In the genomic region with DNA sequence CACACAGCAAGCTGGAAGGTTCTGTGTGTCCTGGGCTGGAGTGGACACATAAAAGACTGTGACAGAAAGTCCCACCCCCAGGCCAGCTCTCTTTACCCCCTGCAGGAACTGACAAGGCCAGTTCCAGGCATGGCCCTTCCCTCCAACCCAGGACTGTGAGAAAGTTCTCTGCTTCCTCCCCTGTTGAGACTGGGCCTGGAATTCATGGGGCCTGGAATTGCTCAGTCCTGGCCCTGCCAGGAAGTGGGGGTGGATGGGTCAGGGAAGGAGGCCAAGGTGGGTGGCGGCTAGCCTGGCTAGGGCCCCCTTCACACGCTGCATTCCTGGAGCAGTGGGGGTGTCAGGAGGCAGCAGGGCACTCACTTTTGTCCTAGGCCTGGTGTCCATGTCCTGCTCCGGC, we compare ENCODE assay signal across 8 mouse cellular contexts. TPM values are rescaled to one million over a fixed set of nuclear protein-coding genes. Genes with fewer than 3 reads are reported as not detected.
DNase-seq lines count a peak whose midpoint lies in the region; ATAC-seq and TF ChIP-seq lines count a peak whose summit lies in the region.

No protein-coding gene starts in this region.

- TF ChIP-seq CTCF in spleen, adult 2 months (IDR thresholded peaks at IDR 0.05; ENCODE audit: extremely low read depth, insufficient read depth, insufficient read length, insufficient replicate concordance), result no peak

- TF ChIP-seq POLR2A in spleen, adult 2 months (IDR thresholded peaks at IDR 0.05; ENCODE audit: low read depth, low read length), result no peak

- DNase-seq in spleen, adult 2 months (ENCODE audit: low read depth in 1 of 2, low spot score in 2 of 2), result no peak
- no peak for DNase-seq in spleen, postnatal 10 days (ENCODE audit: low spot score in 2 of 2)
- DNase-seq in forelimb bud, embryonic 11.5 days (ENCODE audit: low read depth, low spot score), result peak; percentile 37
- DNase-seq in cerebellum, postnatal 36 days, result no peak
- no peak for DNase-seq in right cerebral cortex, adult 18-20 months

- H3K9ac ChIP-seq in hindbrain, embryonic 13.5 days, result peak overlapping the region; percentile 51
- no peak overlapping the region for H3K9ac ChIP-seq in limb, embryonic 15.5 days
- no peak overlapping the region for H3K9ac ChIP-seq in neural tube, embryonic 13.5 days

- H3K27me3 ChIP-seq in spleen, adult 2 months (ENCODE audit: control insufficient read depth, insufficient read depth, low read length), result no peaks in the 10 kb centered on the region
- H3K27me3 ChIP-seq in hindbrain, embryonic 13.5 days, result no peaks in the 10 kb centered on the region
- H3K27me3 ChIP-seq in limb, embryonic 15.5 days, result no peaks in the 10 kb centered on the region
- H3K27me3 ChIP-seq in neural tube, embryonic 13.5 days, result no peaks in the 10 kb centered on the region

- H3K27ac ChIP-seq in spleen, adult 2 months (ENCODE audit: insufficient read depth, low read length), result peak overlapping the region; percentile 68
- peak overlapping the region; percentile 75 for H3K27ac ChIP-seq in hindbrain, embryonic 13.5 days
- H3K27ac ChIP-seq in limb, embryonic 15.5 days, result peak overlapping the region; percentile 89
- peak overlapping the region; percentile 64 for H3K27ac ChIP-seq in neural tube, embryonic 13.5 days (replicated peaks)

- no peak overlapping the region for H3K4me3 ChIP-seq in spleen, adult 2 months (ENCODE audit: extremely low read depth, insufficient read depth, insufficient read length)
- H3K4me3 ChIP-seq in hindbrain, embryonic 13.5 days, result no peak overlapping the region
- no peak overlapping the region for H3K4me3 ChIP-seq in limb, embryonic 15.5 days
- no peak overlapping the region for H3K4me3 ChIP-seq in neural tube, embryonic 13.5 days

- H3K9me3 ChIP-seq in hindbrain, embryonic 13.5 days, result no peaks in the 10 kb centered on the region
- H3K9me3 ChIP-seq in limb, embryonic 15.5 days, result no peaks in the 10 kb centered on the region
- H3K9me3 ChIP-seq in neural tube, embryonic 13.5 days, result no peaks in the 10 kb centered on the region

- no peak overlapping the region for H3K4me2 ChIP-seq in hindbrain, embryonic 13.5 days
- peak overlapping the region; percentile 17; the same call in 1 of the 2 replicates for H3K4me2 ChIP-seq in limb, embryonic 15.5 days
- H3K4me2 ChIP-seq in neural tube, embryonic 13.5 days, result no peak overlapping the region

- no peaks in the 10 kb centered on the region for H3K36me3 ChIP-seq in spleen, adult 2 months (ENCODE audit: control insufficient read depth, insufficient read depth, low read length)
- peaks cover 64% of the 10 kb centered on the region for H3K36me3 ChIP-seq in hindbrain, embryonic 13.5 days
- peaks cover 70% of the 10 kb centered on the region for H3K36me3 ChIP-seq in limb, embryonic 15.5 days
- peaks cover 70% of the 10 kb centered on the region for H3K36me3 ChIP-seq in neural tube, embryonic 13.5 days

- ATAC-seq in hindbrain, embryonic 13.5 days (ENCODE audit: low FRiP score), result no peak; the same call in 1 of the 2 replicates
- ATAC-seq in limb, embryonic 15.5 days (ENCODE audit: insufficient number of reproducible peaks, low FRiP score, low TSS enrichment, low read depth), result peak; percentile 73
- ATAC-seq in neural tube, embryonic 13.5 days (ENCODE audit: low read depth), result 0 out of 2 replicates have a peak, but pooled peaks have one; percentile 9

- no peaks in the 10 kb centered on the region; the same call in 1 of the 2 replicates for H3K4me1 ChIP-seq in spleen, adult 2 months (ENCODE audit: control insufficient read depth, insufficient read depth, insufficient read length)
- H3K4me1 ChIP-seq in hindbrain, embryonic 13.5 days (replicated peaks), result peaks cover 8% of the 10 kb centered on the region
- peaks cover 23% of the 10 kb centered on the region for H3K4me1 ChIP-seq in limb, embryonic 15.5 days
- H3K4me1 ChIP-seq in neural tube, embryonic 13.5 days (replicated peaks), result no peaks in the 10 kb centered on the region; the same call in 1 of the 2 replicates

- 87% methylated on average over 3 of the region's 3 CpGs for WGBS in spleen, adult 2 months
- 50% methylated on average over 3 of the region's 3 CpGs for WGBS in hindbrain, embryonic 13.5 days
- WGBS in limb, embryonic 15.5 days, result 37% methylated on average over 3 of the region's 3 CpGs
- 44% methylated on average over 3 of the region's 3 CpGs for WGBS in neural tube, embryonic 13.5 days

RNA-seq across cellular contexts. Expression of a gene that starts 39.0 kb away (rescaled TPM):
- 11.0 and 11.6 TPM in 2 replicates for polyA plus RNA-seq in spleen, adult 2 months (2012; rRNA removed)
- polyA plus RNA-seq in hindbrain, embryonic 13.5 days (2015; fragmentation: Nextera tagmentation; extraction: Ambion mirVana), result 31.6 and 32.4 TPM in 2 replicates
- 138 and 152 TPM in 2 replicates for polyA plus RNA-seq in limb, embryonic 15.5 days (2015; fragmentation: Nextera tagmentation; extraction: Ambion mirVana)
- 35.9 and 37.3 TPM in 2 replicates for polyA plus RNA-seq in neural tube, embryonic 13.5 days (2015; fragmentation: Nextera tagmentation; extraction: Ambion mirVana)

RNA-seq across cellular contexts. Expression of a gene that starts 46.5 kb away (rescaled TPM):
- polyA plus RNA-seq in spleen, adult 2 months (2012; rRNA removed), result 535 and 627 TPM in 2 replicates
- 92.0 and 108 TPM in 2 replicates for polyA plus RNA-seq in hindbrain, embryonic 13.5 days (2015; fragmentation: Nextera tagmentation; extraction: Ambion mirVana)
- 154 and 176 TPM in 2 replicates for polyA plus RNA-seq in limb, embryonic 15.5 days (2015; fragmentation: Nextera tagmentation; extraction: Ambion mirVana)
- 102 and 106 TPM in 2 replicates for polyA plus RNA-seq in neural tube, embryonic 13.5 days (2015; fragmentation: Nextera tagmentation; extraction: Ambion mirVana)

RNA-seq across cellular contexts. Expression of a gene that starts 46.5 kb away (rescaled TPM):
- polyA plus RNA-seq in spleen, adult 2 months (2012; rRNA removed), result 8.3 and 13.0 TPM in 2 replicates
- polyA plus RNA-seq in hindbrain, embryonic 13.5 days (2015; fragmentation: Nextera tagmentation; extraction: Ambion mirVana), result 19.6 and 26.0 TPM in 2 replicates
- polyA plus RNA-seq in limb, embryonic 15.5 days (2015; fragmentation: Nextera tagmentation; extraction: Ambion mirVana), result 11.3 and 12.0 TPM in 2 replicates
- polyA plus RNA-seq in neural tube, embryonic 13.5 days (2015; fragmentation: Nextera tagmentation; extraction: Ambion mirVana), result 23.9 and 27.3 TPM in 2 replicates
